Mouse (Mus musculus) embryonic fibroblast, embryonic 13.5 days (primary cell): ENCODE results near the gene Znhit6.

Source experiments
- CTCF ChIP-seq: IDR thresholded peaks from 2 replicates; pipeline ENCODE4 v1.5.1; 2011; ENCODE audit warnings: mild to moderate bottlenecking, control low read depth, low read length, moderate library complexity, borderline replicate concordance; ENCODE audit not compliant: insufficient read depth
- POLR2A ChIP-seq: IDR thresholded peaks from 2 replicates; pipeline ENCODE4 v1.6.1; 2011; ENCODE audit warnings: low read depth, mild to moderate bottlenecking, control low read depth, low read length, moderate library complexity

DNA sequence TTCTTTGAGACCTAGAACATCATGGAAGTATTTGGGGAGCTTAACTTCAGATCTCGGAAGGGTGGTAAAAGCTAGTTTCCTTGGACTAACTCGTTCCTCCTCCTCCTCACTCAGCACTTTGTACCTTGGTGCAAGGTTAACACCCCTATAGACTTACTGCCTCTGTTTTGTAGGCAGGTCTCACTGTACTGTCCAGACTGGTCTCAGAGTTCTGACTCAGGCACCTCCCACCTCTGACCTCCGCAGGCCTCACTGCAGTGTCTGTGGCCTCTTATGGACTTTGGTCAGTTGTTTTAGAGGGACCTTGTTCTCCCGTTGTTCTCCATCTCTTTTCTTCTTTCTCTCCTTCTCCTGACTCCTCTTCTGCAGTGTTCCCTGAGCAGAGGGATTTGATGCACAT, 7.0 kb downstream of the Znhit6 start:
- no peak for TF ChIP-seq CTCF
- TF ChIP-seq POLR2A: no peak
